Mouse (Mus musculus): Measurements from ENCODE around the gene H2al1m. TPM values are rescaled to one million over a fixed set of nuclear protein-coding genes. Genes with fewer than 3 reads are reported as not detected.
"Not testable (repeated sequence)": the region's sequence is repeated elsewhere in the genome, so short reads cannot be mapped to it uniquely, and the experiment has no call there.

Gene H2al1m
- polyA plus RNA-seq (2015; fragmentation: Nextera tagmentation; extraction: Ambion mirVana): not detected in 2 replicates

DNA sequence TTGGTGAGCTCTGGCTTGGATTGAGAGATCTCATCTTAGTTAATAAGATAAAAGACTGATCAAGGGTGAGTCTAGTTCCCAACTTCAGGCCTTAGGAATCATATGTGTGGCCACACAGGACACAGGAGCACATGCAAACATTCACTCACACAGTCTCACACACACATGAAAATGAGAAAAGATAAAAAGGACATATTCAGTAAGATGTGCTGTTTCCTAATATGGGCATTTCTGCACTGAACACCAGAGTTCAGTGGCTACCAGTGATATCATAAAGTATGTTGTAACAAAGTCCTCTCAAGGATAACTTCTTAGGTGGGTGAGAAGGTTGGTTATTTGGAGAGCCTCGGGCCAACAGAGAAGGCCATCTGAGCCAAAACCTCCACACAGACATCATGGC, at the start of gene H2al1m:
Gene H2al1m, plus strand, starts transcription at position 301 of the 400 bp plus-strand sequence.
- not testable (repeated sequence) for H3K4me2 ChIP-seq; H3K27me3 ChIP-seq; H3K27ac ChIP-seq; ATAC-seq; H3K9ac ChIP-seq; H3K4me3 ChIP-seq; H3K9me3 ChIP-seq (replicated peaks); H3K4me1 ChIP-seq; H3K36me3 ChIP-seq (ENCODE audit: poor library complexity, severe bottlenecking)
- no CpG with 5 or more reads among the region's 1 CpGs for WGBS

DNA sequence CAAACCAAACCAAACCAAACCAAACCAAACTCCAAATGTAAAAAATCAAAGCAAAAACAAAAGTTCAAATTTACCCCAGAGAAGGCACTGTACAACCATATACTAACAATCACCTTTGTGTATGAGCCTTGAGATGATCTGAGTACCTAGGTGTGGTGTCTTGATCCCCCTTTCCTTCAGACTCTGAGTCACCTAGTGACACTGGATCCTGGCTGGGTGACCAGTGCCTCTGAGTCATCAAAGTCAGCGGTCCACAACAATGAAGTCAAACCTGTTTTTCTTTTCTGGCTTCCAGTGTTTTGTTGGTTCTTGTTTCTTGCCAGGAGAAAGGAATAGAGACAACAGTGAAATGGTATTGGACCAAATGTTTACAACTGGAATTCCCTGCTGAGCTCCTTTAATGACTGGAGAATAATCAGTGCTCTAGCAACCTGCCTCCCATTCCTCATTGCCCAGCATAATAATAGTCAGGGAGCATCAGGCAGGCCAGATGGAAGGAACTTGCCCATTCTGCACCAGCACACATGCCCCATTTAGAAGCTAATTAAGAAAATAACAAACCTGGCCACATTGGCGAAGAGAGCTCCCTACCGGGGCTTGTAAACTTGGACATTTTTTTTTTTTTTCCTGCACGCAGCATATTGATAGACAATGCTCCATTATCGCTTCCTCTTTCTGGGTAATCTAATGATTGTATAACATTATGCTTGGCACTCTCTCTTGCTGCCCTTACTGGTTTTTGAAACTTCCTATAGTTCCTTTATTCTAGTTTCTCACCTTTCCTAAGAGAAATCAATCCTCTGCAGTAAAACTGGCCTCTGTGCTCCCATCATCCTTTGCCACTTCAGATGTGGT, 42.6 kb upstream of the H2al1m start:
- Histone ChIP-seq H3K36me3 (ENCODE audit: poor library complexity, severe bottlenecking) (no peaks in the 10 kb centered on the region), H3K27ac (no peak overlapping the region), H3K4me1 (peaks cover 17% of the 10 kb centered on the region), H3K4me3 (no peak overlapping the region), H3K4me2 (no peak overlapping the region), H3K9me3 (replicated peaks) (no peaks in the 10 kb centered on the region), H3K9ac (no peak overlapping the region), H3K27me3 (no peaks in the 10 kb centered on the region)
- peak; percentile 61 for ATAC-seq
- 51% methylated on average over 5 of the region's 5 CpGs for WGBS

DNA sequence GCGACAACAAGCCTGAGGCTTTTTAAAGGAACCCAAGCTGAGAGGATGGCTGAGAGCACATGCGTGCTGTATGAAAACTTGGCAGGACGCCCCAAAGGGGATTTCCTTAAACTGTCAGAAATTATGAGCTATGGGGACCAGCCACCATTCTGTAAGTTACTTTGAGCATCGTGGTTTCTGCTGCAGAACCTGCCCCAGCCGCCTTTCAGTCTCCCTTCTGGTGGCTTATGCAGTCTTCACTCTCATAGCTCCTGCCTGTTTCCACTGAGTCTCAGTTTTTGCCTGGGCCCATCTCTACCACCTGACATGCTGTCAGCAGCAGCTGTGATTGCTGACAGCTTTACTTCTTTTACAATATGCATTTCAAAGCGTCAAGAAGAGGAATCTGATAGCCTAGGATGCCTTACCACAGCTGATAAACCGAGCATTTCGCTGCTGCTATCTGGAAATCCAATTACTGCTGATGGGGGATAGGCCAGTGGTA, 40.1 kb upstream of the H2al1m start:
- no peaks in the 10 kb centered on the region for H3K36me3 ChIP-seq (ENCODE audit: poor library complexity, severe bottlenecking)
- H3K9ac ChIP-seq: no peak overlapping the region
- H3K4me2 ChIP-seq: no peak overlapping the region
- no peaks in the 10 kb centered on the region for H3K9me3 ChIP-seq (replicated peaks)
- H3K27me3 ChIP-seq: no peaks in the 10 kb centered on the region
- peak; percentile 75 for ATAC-seq
- 57% methylated on average over 8 of the region's 8 CpGs for WGBS
- H3K4me1 ChIP-seq: peaks cover 17% of the 10 kb centered on the region
- no peak overlapping the region for H3K4me3 ChIP-seq
- peak overlapping the region; percentile 48; the same call in 1 of the 2 replicates for H3K27ac ChIP-seq

DNA sequence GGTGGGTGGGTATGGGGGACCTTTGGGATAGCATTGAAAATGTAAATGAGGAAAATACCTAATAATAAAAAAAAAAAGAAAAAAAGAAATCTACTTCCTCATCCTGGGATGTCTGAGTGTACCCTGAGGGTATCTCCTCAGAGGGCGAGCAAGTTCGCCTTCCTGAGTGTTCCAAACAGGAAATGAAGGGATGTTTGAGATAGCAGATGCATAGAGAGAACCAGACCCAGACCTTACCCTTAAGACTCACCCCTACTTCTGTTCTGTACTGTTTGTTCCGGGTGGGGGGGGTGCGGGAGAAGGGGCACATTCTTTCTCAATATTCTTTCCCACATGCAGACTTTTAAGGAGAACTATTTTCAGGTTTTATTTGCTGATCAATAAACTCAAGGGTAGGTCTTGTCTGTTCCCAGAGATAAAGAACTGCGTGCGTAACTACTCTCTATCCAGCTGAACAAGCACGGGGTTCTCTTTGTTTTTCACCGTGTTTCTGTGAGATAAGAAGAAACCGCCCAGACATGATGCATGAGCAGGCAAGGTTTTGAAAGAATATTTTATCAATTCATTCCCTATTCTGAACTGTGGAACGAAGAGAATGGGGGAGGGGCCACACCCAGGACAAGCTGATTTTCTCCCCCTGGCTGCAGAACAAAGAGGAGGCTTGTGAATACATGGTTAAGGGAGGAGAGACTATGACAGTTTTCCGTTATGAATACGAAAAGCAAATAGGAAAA, 38.8 kb upstream of the H2al1m start:
- Histone ChIP-seq H3K9ac (no peak overlapping the region), H3K36me3 (ENCODE audit: poor library complexity, severe bottlenecking) (no peaks in the 10 kb centered on the region), H3K4me2 (no peak overlapping the region), H3K4me3 (no peak overlapping the region), H3K4me1 (peaks cover 17% of the 10 kb centered on the region), H3K9me3 (replicated peaks) (no peaks in the 10 kb centered on the region), H3K27me3 (no peaks in the 10 kb centered on the region), H3K27ac (no peak overlapping the region)
- no peak for ATAC-seq
- 58% methylated on average over 12 of the region's 12 CpGs for WGBS

DNA sequence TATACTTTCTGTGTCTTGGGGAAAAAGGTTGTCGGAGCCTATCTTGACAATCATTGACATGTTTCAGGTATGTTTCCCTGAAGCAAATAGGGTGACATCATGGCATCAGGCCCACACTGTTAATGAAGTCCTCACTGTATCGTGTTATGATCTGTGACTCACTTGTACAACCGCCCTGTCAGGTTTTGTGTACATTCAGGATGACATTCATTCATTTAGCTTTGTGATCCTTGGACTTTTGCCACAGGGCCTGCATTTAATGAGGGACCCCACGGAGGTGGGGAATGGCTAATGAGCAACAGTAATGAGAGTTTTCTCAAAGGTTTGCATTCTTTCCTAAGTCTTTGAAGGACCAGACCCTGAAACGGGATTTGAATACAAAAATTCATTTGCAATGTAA, 34.7 kb upstream of the H2al1m start:
- no peak overlapping the region for H3K9ac ChIP-seq
- peak; percentile 87 for ATAC-seq
- peaks cover 6% of the 10 kb centered on the region; the same call in 1 of the 2 replicates for H3K4me1 ChIP-seq
- 29% methylated on average over 5 of the region's 5 CpGs for WGBS
- no peak overlapping the region for H3K4me3 ChIP-seq
- no peaks in the 10 kb centered on the region for H3K27me3 ChIP-seq
- H3K27ac ChIP-seq: no peak overlapping the region
- no peaks in the 10 kb centered on the region for H3K9me3 ChIP-seq (replicated peaks)
- no peak overlapping the region for H3K4me2 ChIP-seq
- H3K36me3 ChIP-seq (ENCODE audit: poor library complexity, severe bottlenecking): no peaks in the 10 kb centered on the region

DNA sequence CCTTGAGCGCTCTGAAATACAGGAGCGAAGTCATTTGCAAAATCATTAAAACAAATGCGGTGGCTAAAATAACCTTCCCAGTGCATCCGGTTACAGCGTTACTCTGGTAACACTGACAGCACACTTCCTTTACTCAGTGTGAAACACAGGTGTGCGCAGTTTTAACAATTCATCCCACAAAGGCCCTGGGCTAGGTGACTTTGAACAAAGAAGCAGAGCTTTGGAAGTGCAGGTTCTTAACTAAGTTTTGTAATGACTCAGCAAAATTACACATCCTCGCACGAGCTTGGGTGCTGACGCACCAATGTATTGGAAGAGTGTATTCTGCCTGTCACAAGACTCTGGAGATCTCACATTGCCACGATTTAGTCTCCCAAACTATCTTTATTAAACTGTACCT, 29.6 kb upstream of the H2al1m start:
- no peak overlapping the region for H3K27ac ChIP-seq
- no peaks in the 10 kb centered on the region for H3K36me3 ChIP-seq (ENCODE audit: poor library complexity, severe bottlenecking)
- H3K27me3 ChIP-seq: no peaks in the 10 kb centered on the region
- H3K4me1 ChIP-seq: no peaks in the 10 kb centered on the region
- no peak overlapping the region for H3K9ac ChIP-seq
- no peaks in the 10 kb centered on the region for H3K9me3 ChIP-seq (replicated peaks)
- ATAC-seq: no peak
- 86% methylated on average over 10 of the region's 10 CpGs for WGBS
- H3K4me2 ChIP-seq: no peak overlapping the region
- no peak overlapping the region for H3K4me3 ChIP-seq

DNA sequence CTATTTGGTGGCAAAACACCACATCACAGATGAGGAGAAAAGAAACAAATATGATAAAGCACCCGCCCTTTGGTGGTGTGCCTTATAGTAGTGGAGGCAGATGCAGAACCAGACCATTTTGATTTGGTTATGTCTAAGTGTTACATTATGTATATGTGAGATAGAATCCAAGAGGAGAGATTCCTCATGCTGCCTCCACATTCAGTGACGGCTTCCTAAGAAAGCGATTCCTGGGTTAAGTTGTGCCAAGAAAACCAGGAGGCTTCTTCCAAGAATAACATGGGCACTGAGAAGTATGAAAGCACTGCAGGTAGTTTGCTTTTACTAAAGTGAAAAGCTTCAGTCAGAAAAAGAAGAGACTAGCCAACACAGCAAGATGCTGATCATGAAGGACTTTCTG, 28.7 kb upstream of the H2al1m start:
- H3K9me3 ChIP-seq (replicated peaks): no peaks in the 10 kb centered on the region
- no peaks in the 10 kb centered on the region for H3K36me3 ChIP-seq (ENCODE audit: poor library complexity, severe bottlenecking)
- H3K4me1 ChIP-seq: no peaks in the 10 kb centered on the region
- H3K27ac ChIP-seq: no peak overlapping the region
- H3K9ac ChIP-seq: no peak overlapping the region
- ATAC-seq: no peak
- H3K4me3 ChIP-seq: no peak overlapping the region
- H3K4me2 ChIP-seq: no peak overlapping the region
- WGBS: 89% methylated on average over 3 of the region's 3 CpGs
- H3K27me3 ChIP-seq: no peaks in the 10 kb centered on the region

DNA sequence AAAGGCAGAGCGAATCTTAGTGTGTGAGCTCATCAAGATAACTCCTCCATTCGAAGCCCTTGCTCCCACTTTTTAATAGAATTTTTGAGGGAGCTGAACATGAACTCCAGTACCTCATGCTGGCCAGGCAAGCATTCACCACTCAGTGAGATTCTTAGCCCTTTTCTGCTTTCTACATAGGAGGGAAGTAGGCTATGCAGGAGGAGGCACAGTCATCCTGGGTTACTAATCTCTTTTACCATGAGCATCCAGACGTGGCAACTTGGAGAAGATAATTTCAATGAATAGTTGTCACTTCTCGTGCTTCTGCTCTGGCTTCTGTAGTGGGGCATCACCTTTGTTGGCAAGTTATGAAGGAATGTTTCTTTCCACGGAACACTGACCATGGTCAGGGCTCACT, 26.8 kb upstream of the H2al1m start, which contains the start of gene Gm14862:
Gene Gm14862, minus strand, starts transcription at position 134 of the 400 bp plus-strand sequence.
- no peaks in the 10 kb centered on the region for H3K9me3 ChIP-seq (replicated peaks)
- H3K9ac ChIP-seq: no peak within 1 kb of the TSS
- 76% methylated on average over 5 of the region's 5 CpGs for WGBS
- no peak within 1 kb of the TSS for H3K4me3 ChIP-seq
- H3K36me3 ChIP-seq (ENCODE audit: poor library complexity, severe bottlenecking): no peaks in the 10 kb centered on the region
- no peaks in the 10 kb centered on the region for H3K4me1 ChIP-seq
- H3K27ac ChIP-seq: no peak within 1 kb of the TSS
- H3K4me2 ChIP-seq: no peak within 1 kb of the TSS
- H3K27me3 ChIP-seq: no peaks in the 10 kb centered on the region
- ATAC-seq: no peak

DNA sequence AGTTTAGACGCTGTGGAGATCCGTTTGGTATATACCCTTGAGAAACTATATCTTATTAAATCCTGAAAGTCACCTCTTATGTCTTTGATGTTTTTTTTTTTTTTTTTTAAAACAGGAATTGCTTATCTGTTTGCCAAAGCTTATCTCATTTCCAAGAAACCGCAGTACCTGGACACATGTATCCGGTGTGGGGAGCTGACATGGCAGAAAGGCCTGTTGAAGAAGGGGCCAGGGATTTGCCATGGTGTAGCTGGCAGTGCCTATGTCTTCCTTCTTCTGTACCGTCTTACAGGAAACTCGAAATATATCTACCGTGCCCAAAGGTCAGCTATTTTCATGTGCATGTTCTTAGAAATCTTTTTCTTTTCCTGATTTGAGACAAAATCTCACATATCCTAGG, 25.7 kb upstream of the H2al1m start:
- H3K27ac ChIP-seq: no peak overlapping the region
- no peak for ATAC-seq
- WGBS: 93% methylated on average over 7 of the region's 7 CpGs

DNA sequence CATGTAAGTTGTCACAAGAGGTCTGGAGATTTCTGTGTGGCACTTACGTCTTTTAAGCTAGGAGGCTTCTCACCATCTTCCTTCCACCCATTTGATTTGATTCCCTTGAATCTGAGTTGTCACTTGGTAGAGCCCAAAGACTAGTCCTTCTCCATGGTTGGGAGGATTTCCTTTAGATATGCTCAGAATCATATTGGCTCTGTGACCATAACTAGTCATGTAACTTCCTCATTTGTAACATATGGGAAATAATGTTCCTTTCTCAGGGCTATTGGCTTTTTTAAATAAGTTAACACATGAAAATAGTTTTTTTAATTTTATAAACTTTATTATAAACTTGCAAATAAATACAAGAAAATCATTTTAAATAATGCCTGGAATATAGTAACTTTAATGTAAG, 24.3 kb upstream of the H2al1m start:
- Histone ChIP-seq H3K4me3 (no peak overlapping the region), H3K4me2 (no peak overlapping the region), H3K9me3 (replicated peaks) (no peaks in the 10 kb centered on the region), H3K9ac (no peak overlapping the region), H3K27me3 (no peaks in the 10 kb centered on the region), H3K27ac (no peak overlapping the region), H3K4me1 (no peaks in the 10 kb centered on the region), H3K36me3 (ENCODE audit: poor library complexity, severe bottlenecking) (no peaks in the 10 kb centered on the region)
- 81% methylated on average over 1 of the region's 1 CpGs for WGBS
- ATAC-seq: no peak

More for the DNA sequence above, 25.7 kb upstream of the H2al1m start:
- no peaks in the 10 kb centered on the region for H3K36me3 ChIP-seq (ENCODE audit: poor library complexity, severe bottlenecking)
- no peaks in the 10 kb centered on the region for H3K9me3 ChIP-seq (replicated peaks)
- no peak overlapping the region for H3K4me3 ChIP-seq
- H3K4me1 ChIP-seq: no peaks in the 10 kb centered on the region
- no peak overlapping the region for H3K9ac ChIP-seq
- no peak overlapping the region for H3K4me2 ChIP-seq
- H3K27me3 ChIP-seq: no peaks in the 10 kb centered on the region

DNA sequence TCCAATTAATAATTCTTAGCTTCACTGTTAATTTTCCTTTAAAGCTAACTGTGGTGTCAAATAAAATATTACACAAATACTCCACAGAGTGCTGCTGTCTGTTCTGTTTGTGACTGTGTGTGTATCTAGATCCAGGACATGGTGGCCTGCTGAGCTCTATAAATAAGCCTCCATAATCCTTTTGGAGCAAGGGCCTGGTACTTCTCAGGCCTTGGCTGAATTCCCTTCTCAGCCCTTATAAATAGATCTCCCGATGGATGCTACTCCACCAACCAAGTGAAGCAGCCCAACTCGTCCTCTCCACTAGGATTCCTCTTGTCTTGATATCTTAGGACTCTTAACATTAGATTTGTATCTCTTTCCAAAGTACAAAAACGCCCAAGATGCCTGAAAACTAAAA, 12.5 kb upstream of the H2al1m start:
- no peaks in the 10 kb centered on the region for H3K36me3 ChIP-seq (ENCODE audit: poor library complexity, severe bottlenecking)
- no peak overlapping the region for H3K4me3 ChIP-seq
- 53% methylated on average over 3 of the region's 3 CpGs for WGBS
- H3K9me3 ChIP-seq (replicated peaks): no peaks in the 10 kb centered on the region; the same call in 1 of the 2 replicates
- no peak overlapping the region for H3K27ac ChIP-seq
- H3K27me3 ChIP-seq: no peaks in the 10 kb centered on the region
- ATAC-seq: no peak
- H3K4me2 ChIP-seq: no peak overlapping the region
- no peak overlapping the region for H3K9ac ChIP-seq
- H3K4me1 ChIP-seq: no peaks in the 10 kb centered on the region

DNA sequence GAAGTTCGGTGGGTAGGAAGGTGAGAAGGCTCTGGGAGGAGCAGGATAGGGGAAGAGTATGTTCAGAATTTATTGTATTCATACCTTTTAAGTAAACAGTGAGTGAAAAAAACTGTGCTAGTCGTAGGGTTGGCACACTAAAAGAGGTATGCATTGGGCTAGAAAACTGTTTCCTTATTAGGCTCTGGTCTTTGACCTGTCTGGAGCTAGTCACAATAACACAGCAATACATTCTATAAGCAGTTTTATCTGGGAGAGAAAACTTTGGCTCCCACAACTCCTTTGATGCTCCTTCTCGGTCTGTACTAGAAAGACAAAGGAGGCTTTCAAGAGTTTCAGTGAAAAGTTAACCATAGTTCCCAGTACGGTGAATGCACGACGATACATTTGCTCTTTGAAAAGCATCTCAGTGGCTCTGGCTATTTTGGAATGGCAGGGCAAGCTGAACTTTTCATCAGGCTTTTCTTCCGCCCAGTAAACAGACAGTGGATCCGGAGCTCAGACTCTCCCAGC, 11.6 kb upstream of the H2al1m start:
- H3K4me2 ChIP-seq: peak overlapping the region; percentile 61
- no peaks in the 10 kb centered on the region for H3K4me1 ChIP-seq
- no peaks in the 10 kb centered on the region for H3K27me3 ChIP-seq
- H3K9me3 ChIP-seq (replicated peaks): no peaks in the 10 kb centered on the region; the same call in 1 of the 2 replicates
- no peaks in the 10 kb centered on the region for H3K36me3 ChIP-seq (ENCODE audit: poor library complexity, severe bottlenecking)
- 26% methylated on average over 8 of the region's 8 CpGs for WGBS
- H3K9ac ChIP-seq: no peak overlapping the region
- peak overlapping the region; percentile 54 for H3K4me3 ChIP-seq
- H3K27ac ChIP-seq: no peak overlapping the region
- peak; percentile 42; the same call in 1 of the 2 replicates for ATAC-seq
